In genomic region chr11:104130721-104131647, GRCm38 (mm10) we compare ENCODE assay signal across 23 mouse cellular contexts. TPM values are rescaled to one million over a fixed set of nuclear protein-coding genes. Genes with fewer than 3 reads are reported as not detected.
DNase-seq lines count a peak whose midpoint lies in the region; ATAC-seq lines count a peak whose summit lies in the region.
"Had no signal": no experiment of that assay in that cellular context is flagged by ENCODE, and none has a peak within 500 bp of the region (broad histone marks: within the 10 kb centered on the region; RNA-seq: fewer than 3 reads in every experiment).

No protein-coding gene starts in this region.

- peaks cover 11% of the 10 kb centered on the region; the same call in 1 of the 2 replicates for H3K4me1 ChIP-seq in kidney, embryonic 14.5 days (ENCODE audit: control insufficient read depth, insufficient read depth, low read length)
- peaks cover 40% of the 10 kb centered on the region for H3K4me1 ChIP-seq in hindbrain, embryonic 15.5 days (replicated peaks)

- no peak overlapping the region for H3K9ac ChIP-seq in kidney, embryonic 14.5 days (ENCODE audit: low read depth, low read length)
- no peak overlapping the region for H3K9ac ChIP-seq in hindbrain, embryonic 15.5 days
- H3K9ac ChIP-seq: kidney, embryonic 15.5 days had no signal

- no peaks in the 10 kb centered on the region for H3K36me3 ChIP-seq in kidney, embryonic 14.5 days (ENCODE audit: control insufficient read depth, insufficient read depth, low read length)
- no peaks in the 10 kb centered on the region for H3K36me3 ChIP-seq in hindbrain, embryonic 15.5 days
- H3K36me3 ChIP-seq: embryonic facial prominence, embryonic 12.5 days; kidney, embryonic 15.5 days had no signal

- WGBS in kidney, embryonic 14.5 days, result 69% methylated on average over 15 of the region's 15 CpGs
- 73% methylated on average over 15 of the region's 15 CpGs for WGBS in hindbrain, embryonic 15.5 days

- no peak overlapping the region; the same call in 1 of the 2 replicates for H3K4me3 ChIP-seq in kidney, embryonic 14.5 days (ENCODE audit: low read length)
- H3K4me3 ChIP-seq in hindbrain, embryonic 15.5 days, result no peak overlapping the region

- H3K9me3 ChIP-seq in kidney, embryonic 14.5 days (ENCODE audit: control insufficient read depth, low read length), result no peaks in the 10 kb centered on the region
- H3K9me3 ChIP-seq in hindbrain, embryonic 15.5 days, result no peaks in the 10 kb centered on the region
- H3K9me3 ChIP-seq: embryonic facial prominence, embryonic 12.5 days; kidney, embryonic 15.5 days had no signal

- H3K27ac ChIP-seq in kidney, embryonic 14.5 days (ENCODE audit: low read depth, low read length), result no peak overlapping the region
- no peak overlapping the region for H3K27ac ChIP-seq in hindbrain, embryonic 15.5 days (replicated peaks)
- H3K27ac ChIP-seq: embryonic facial prominence, embryonic 12.5 days; kidney, embryonic 15.5 days had no signal

- H3K4me2 ChIP-seq in kidney, embryonic 14.5 days (replicated peaks; ENCODE audit: low read depth, low read length), result no peak overlapping the region
- H3K4me2 ChIP-seq in hindbrain, embryonic 15.5 days, result peak overlapping the region; percentile 89; the same call in 1 of the 2 replicates

- ATAC-seq in kidney, embryonic 14.5 days (ENCODE audit: low FRiP score, low TSS enrichment), result peak; percentile 7; the same call in 1 of the 2 replicates
- ATAC-seq in hindbrain, embryonic 15.5 days (ENCODE audit: low FRiP score, low read depth), result no peak; the same call in 1 of the 2 replicates

- intact Hi-C loops in left cerebral cortex, postnatal 25 days (cut with DNase I), result loop anchor here (5.0 kb wide), 1 partner anchor 79 kb away; no protein-coding TSS in a partner anchor

- H3K27me3 ChIP-seq in kidney, embryonic 14.5 days (ENCODE audit: control insufficient read depth, insufficient read depth, low read length), result peaks cover 57% of the 10 kb centered on the region
- H3K27me3 ChIP-seq in hindbrain, embryonic 15.5 days, result peaks cover 16% of the 10 kb centered on the region

- peak; percentile 44 for DNase-seq in cerebellum, adult 11 months
- DNase-seq in cerebellum, postnatal 4 days (ENCODE audit: low spot score in 2 of 2), result no peak
- DNase-seq in kidney, postnatal 36 days, result no peak
- DNase-seq in cerebellum, adult 8-10 months, result peak; percentile 43
- DNase-seq in left cerebral cortex, postnatal 25 days (ENCODE audit: low spot score in 2 of 2), result no peak
- DNase-seq in right cerebral cortex, postnatal 25 days, result no peak
- DNase-seq: lung, adult 2 months; lung, postnatal 36 days had no signal

RNA-seq across cellular contexts. Expression of gene Crhr1, which starts 1.7 kb away (rescaled TPM):
- polyA plus RNA-seq in kidney, embryonic 14.5 days (2014; fragmentation: Nextera tagmentation; extraction: Ambion mirVana), result 0.10 and 0.16 TPM in 2 replicates
- polyA plus RNA-seq in hindbrain, embryonic 15.5 days (2015; fragmentation: Nextera tagmentation; extraction: Ambion mirVana), result 7.6 and 8.1 TPM in 2 replicates
- total RNA-seq in left cerebral cortex, postnatal 25 days (2021), result 10 to 100 TPM; 31.5 to 32.7 TPM
- total RNA-seq: gastrocnemius, postnatal 4 days; heart, postnatal 14 days had no signal
- polyA plus RNA-seq: heart, embryonic 11.5 days; liver, embryonic 11.5 days; lung, adult 2 months; small intestine, adult 2 months had no signal

RNA-seq across cellular contexts. Expression of gene Sppl2c, which starts 55.1 kb away (rescaled TPM):
- not detected in 2 replicates for polyA plus RNA-seq in kidney, embryonic 14.5 days (2014; fragmentation: Nextera tagmentation; extraction: Ambion mirVana)
- polyA plus RNA-seq in hindbrain, embryonic 15.5 days (2015; fragmentation: Nextera tagmentation; extraction: Ambion mirVana), result not detected in 2 replicates
- total RNA-seq in left cerebral cortex, postnatal 25 days (2021), result not detected
- total RNA-seq: adrenal gland, postnatal 36 days; gastrocnemius, postnatal 4 days; heart, postnatal 14 days; layer of hippocampus, postnatal 25 days; left cerebral cortex, postnatal 36 days had no signal
- polyA plus RNA-seq: cortical plate, adult 2 months; embryonic facial prominence, embryonic 12.5 days; heart, embryonic 11.5 days; intestine, embryonic 14.5 days; kidney, embryonic 15.5 days; liver, embryonic 11.5 days; lung, adult 2 months; neural tube, embryonic 11.5 days; small intestine, adult 2 months had no signal

Comparison
In these comparisons a context has a peak if more than half of its experiments do, and no peak if none do; other contexts are left out.
1. DNase-seq: peak in cerebellum, adult 11 months (single experiment) and cerebellum, adult 8-10 months (single experiment); none in cerebellum, postnatal 4 days (0 of 2), kidney, postnatal 36 days (0 of 2), left cerebral cortex, postnatal 25 days (0 of 2) and right cerebral cortex, postnatal 25 days (single experiment).